Mouse (Mus musculus) lung, embryonic 14.5 days (tissue): ENCODE data around the gene Adar. TPM values are rescaled to one million over a fixed set of nuclear protein-coding genes. Genes with fewer than 3 reads are reported as not detected.

Source experiments
- ATAC-seq: fragments of 200-750 bp; cut with Nextera tagmentation; 2 replicates; pipeline ENCODE4 v1.8.0; 2017; ENCODE audit warnings: mild to moderate bottlenecking, moderate TSS enrichment, moderate library complexity; ENCODE audit not compliant: insufficient read depth
- DNase-seq: peaks from one replicate; pipeline ENCODE4 v3.0.0-alpha.2; 2015
- H3K27ac ChIP-seq: fragments of 300-500 bp; sonication (generic); 2 replicates; pipeline ENCODE4 v1.5.1; 2014; ENCODE audit warnings: low read depth, mild to moderate bottlenecking, moderate library complexity
- H3K27me3 ChIP-seq: fragments of 300-500 bp; sonication (generic); 2 replicates; pipeline ENCODE4 v1.6.1; 2014; ENCODE audit warnings: low read length, control low read depth; ENCODE audit not compliant: insufficient read depth
- H3K36me3 ChIP-seq: fragments of 300-500 bp; sonication (generic); 2 replicates; pipeline ENCODE4 v1.6.1; 2014; ENCODE audit warnings: control low read depth; ENCODE audit not compliant: insufficient read depth
- H3K4me1 ChIP-seq: fragments of 300-500 bp; sonication (generic); 2 replicates; pipeline ENCODE4 v1.6.1; 2014; ENCODE audit warnings: antibody characterized with exemption, control low read depth; ENCODE audit not compliant: insufficient read depth
- H3K4me2 ChIP-seq: fragments of 300-500 bp; sonication (generic); 2 replicates; pipeline ENCODE4 v1.6.1; 2014; ENCODE audit warnings: mild to moderate bottlenecking
- H3K4me3 ChIP-seq: fragments of 300-500 bp; sonication (generic); 2 replicates; pipeline ENCODE4 v1.5.1; 2014; ENCODE audit warnings: low read depth, low read length
- H3K9ac ChIP-seq: fragments of 300-500 bp; sonication (generic); 2 replicates; pipeline ENCODE4 v1.6.1; 2014
- H3K9me3 ChIP-seq: fragments of 300-500 bp; sonication (generic); 2 replicates; pipeline ENCODE4 v1.6.1; 2016; ENCODE audit warnings: low read depth, low read length, control low read depth
- CTCF ChIP-seq: IDR thresholded peaks from 2 replicates; pipeline ENCODE4 v1.5.1; 2016; ENCODE audit warnings: antibody characterized with exemption, low read depth
- WGBS: fragments of 180-500 bp; shearing (Covaris S2); extraction: QIAGEN DNeasy Blood & Tissue Kit; methylation state at CpG from one replicate; pipeline ENCODE4 v1.1.7; 2014; 5-methylcytosine and 5-hydroxymethylcytosine counted together
- polyA plus RNA-seq: library from polyadenylated mRNA; unstranded; fragments of >200 nt; fragmentation: Nextera tagmentation; extraction: Ambion mirVana; gene quantifications from 2 replicates; pipeline ENCODE4 v1.2.1, GENCODE M21; 2014

Gene Adar
- polyA plus RNA-seq, 1 experiment from 2014 or later = 12.8 TPM

- H3K4me1 ChIP-seq = 0 out of 2 replicates have a peak, but pooled peaks cover 4% of the 10 kb centered on the region
- no peaks in the 10 kb centered on the region for H3K9me3 ChIP-seq
- no peaks in the 10 kb centered on the region for H3K36me3 ChIP-seq
- under 1% methylated on average over 36 of the region's 36 CpGs for WGBS
- peak within 1 kb of the TSS; percentile 37 for H3K4me2 ChIP-seq
- peak; percentile 95 for ATAC-seq
- no peak within 1 kb of the TSS for H3K9ac ChIP-seq
- H3K4me3 ChIP-seq = no peak within 1 kb of the TSS
- H3K27me3 ChIP-seq = 0 out of 2 replicates have a peak, but pooled peaks cover 8% of the 10 kb centered on the region
- H3K27ac ChIP-seq = no peak within 1 kb of the TSS
- DNase-seq = peak; percentile 94
- TF ChIP-seq CTCF = no peak
Observed at GRCm38 (mm10) chr3:89764119-89764724, 49.4 kb downstream of the Adar start, which contains the start of gene Chrnb2. Gene Chrnb2 (minus strand): TSS chr3:89764632.

- DNase-seq = no peak
- no peak for TF ChIP-seq CTCF
- Histone ChIP-seq H3K4me3 (no peak overlapping the region), H3K9me3 (no peaks in the 10 kb centered on the region), H3K27me3 (0 out of 2 replicates have a peak, but pooled peaks cover 2% of the 10 kb centered on the region), H3K4me1 (0 out of 2 replicates have a peak, but pooled peaks cover 2% of the 10 kb centered on the region), H3K4me2 (no peak overlapping the region), H3K36me3 (no peaks in the 10 kb centered on the region), H3K27ac (no peak overlapping the region), H3K9ac (no peak overlapping the region)
- ATAC-seq = no peak
- 60% methylated on average over 7 of the region's 7 CpGs for WGBS
Observed at GRCm38 (mm10) chr3:89769584-89769983, 54.8 kb downstream of the Adar start.

- ATAC-seq = no peak
- 19% methylated on average over 2 of the region's 2 CpGs for WGBS
- H3K36me3 ChIP-seq = peaks cover 3% of the 10 kb centered on the region
- H3K4me1 ChIP-seq = 0 out of 2 replicates have a peak, but pooled peaks cover 6% of the 10 kb centered on the region
- no peak overlapping the region for H3K4me2 ChIP-seq
- no peak overlapping the region for H3K9ac ChIP-seq
- no peaks in the 10 kb centered on the region for H3K27me3 ChIP-seq
- no peak overlapping the region for H3K27ac ChIP-seq
- no peak for DNase-seq
- no peaks in the 10 kb centered on the region for H3K9me3 ChIP-seq
- no peak for TF ChIP-seq CTCF
- H3K4me3 ChIP-seq = no peak overlapping the region
Observed at GRCm38 (mm10) chr3:89770425-89771002, 55.7 kb downstream of the Adar start.

DNA sequence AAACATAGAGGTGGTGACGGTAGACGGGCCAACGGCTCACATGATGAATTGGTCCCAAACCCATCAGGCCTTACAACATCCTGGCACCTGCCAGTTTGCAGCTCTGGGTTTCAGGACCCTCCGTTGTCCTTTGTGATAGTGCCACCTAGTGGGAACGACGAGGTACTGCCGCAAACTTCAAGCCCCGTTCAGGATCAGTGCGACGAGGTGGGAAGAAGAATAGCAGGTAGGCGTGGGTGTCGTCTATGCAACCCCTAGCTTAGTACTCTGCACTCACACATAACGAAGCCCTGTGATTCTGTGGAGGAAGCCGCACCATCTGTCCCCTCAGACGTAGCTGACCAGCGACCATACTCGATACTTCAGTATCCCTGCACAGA lies 57.8 kb downstream of the Adar start:
- 0 out of 2 replicates have a peak, but pooled peaks cover 6% of the 10 kb centered on the region for H3K4me1 ChIP-seq
- H3K4me3 ChIP-seq = peak overlapping the region; percentile 98
- 1% methylated on average over 17 of the region's 17 CpGs for WGBS
- peak overlapping the region; percentile 93 for H3K9ac ChIP-seq
- H3K36me3 ChIP-seq = peaks cover 24% of the 10 kb centered on the region
- H3K27ac ChIP-seq = peak overlapping the region; percentile 96
- peak; percentile 98 for TF ChIP-seq CTCF
- DNase-seq = peak; percentile 93
- H3K27me3 ChIP-seq = no peaks in the 10 kb centered on the region
- peak; percentile 67 for ATAC-seq
- H3K9me3 ChIP-seq = no peaks in the 10 kb centered on the region
- H3K4me2 ChIP-seq = peak overlapping the region; percentile 94

DNA sequence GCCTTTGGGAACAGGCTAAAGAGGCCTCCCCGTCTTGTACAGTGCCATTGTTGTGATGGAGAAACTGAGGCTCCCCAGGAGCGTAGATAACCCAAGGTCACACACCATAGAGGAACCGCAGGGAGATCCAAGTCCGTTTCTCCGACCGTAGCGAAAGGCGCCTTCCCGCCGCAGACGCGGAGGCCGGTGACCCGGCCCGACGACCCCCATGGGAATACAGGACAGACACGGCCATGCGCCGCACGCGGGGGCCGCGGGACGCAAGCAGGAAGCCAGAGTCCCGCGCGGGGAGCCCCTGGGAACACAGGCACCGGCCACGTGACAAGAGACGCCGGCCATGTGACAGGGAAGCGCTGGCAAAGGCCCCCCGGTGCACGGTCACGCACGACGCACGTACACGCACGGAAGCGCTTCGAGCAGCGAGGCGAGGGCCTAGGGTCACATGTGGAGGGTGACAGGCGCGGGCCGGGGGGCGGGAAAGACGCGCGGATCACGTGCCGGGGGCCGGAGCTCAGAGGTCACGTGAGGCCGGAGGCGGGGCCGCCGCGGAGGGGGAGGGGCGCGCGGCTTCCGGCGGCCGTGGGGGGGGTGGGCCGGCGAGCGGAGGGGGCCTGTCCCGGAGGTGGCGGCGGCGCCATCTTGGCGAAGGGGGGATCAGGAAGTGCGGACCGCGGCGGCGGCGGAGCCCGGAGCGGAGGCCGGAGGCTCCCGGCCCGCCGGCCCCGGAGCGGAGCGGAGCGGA lies 58.3 kb downstream of the Adar start, which contains the start of gene Ube2q1:
Gene Ube2q1 (plus strand): TSS at position 649 of the 742 bp plus-strand sequence.
- Histone ChIP-seq H3K27me3 (no peaks in the 10 kb centered on the region), H3K27ac (peak within 1 kb of the TSS; percentile 96), H3K9ac (peak within 1 kb of the TSS; percentile 93), H3K4me3 (peak within 1 kb of the TSS; percentile 98), H3K4me1 (0 out of 2 replicates have a peak, but pooled peaks cover 6% of the 10 kb centered on the region), H3K9me3 (no peaks in the 10 kb centered on the region), H3K4me2 (peak within 1 kb of the TSS; percentile 94), H3K36me3 (peaks cover 30% of the 10 kb centered on the region)
- under 1% methylated on average over 64 of the region's 90 CpGs for WGBS
- peak; percentile 92 for ATAC-seq
- TF ChIP-seq CTCF = no peak
- peak; percentile 93 for DNase-seq

DNA sequence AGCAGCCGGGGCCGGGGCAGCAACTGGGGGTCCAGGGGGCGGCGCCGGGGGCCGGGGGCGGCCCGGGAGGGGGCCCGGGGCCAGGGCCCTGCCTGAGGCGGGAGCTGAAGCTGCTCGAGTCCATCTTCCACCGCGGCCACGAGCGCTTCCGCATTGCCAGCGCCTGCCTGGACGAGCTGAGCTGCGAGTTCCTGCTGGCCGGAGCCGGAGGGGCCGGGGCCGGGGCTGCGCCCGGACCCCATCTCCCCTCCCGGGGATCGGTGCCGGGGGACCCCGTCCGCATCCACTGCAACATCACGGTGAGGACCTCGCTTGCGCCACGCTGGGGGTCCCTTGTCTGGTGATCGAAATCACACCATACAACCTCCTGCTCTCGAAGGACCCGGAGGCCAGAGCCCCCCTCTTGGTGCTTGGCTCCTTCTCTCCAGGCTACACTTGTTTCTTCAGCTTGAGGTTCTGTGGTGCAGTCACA lies 59.0 kb downstream of the Adar start:
- no peak for TF ChIP-seq CTCF
- Histone ChIP-seq H3K4me2 (peak overlapping the region; percentile 94), H3K9me3 (no peaks in the 10 kb centered on the region), H3K4me1 (0 out of 2 replicates have a peak, but pooled peaks cover 6% of the 10 kb centered on the region), H3K4me3 (peak overlapping the region; percentile 98), H3K36me3 (peaks cover 36% of the 10 kb centered on the region), H3K27ac (peak overlapping the region; percentile 96), H3K9ac (peak overlapping the region; percentile 93), H3K27me3 (no peaks in the 10 kb centered on the region)
- ATAC-seq (peak; percentile 40), DNase-seq (peak; percentile 41)
- 0% methylated on average over 33 of the region's 37 CpGs for WGBS
